19 mouse cellular contexts compared by ENCODE assay signal in genomic region chr14:31574903-31575665, GRCm38 (mm10). TPM values are rescaled to one million over a fixed set of nuclear protein-coding genes. Genes with fewer than 3 reads are reported as not detected.
A peak's percentile ranks its signal among the peaks of the same experiment; 100 is the strongest.
DNase-seq lines count a peak whose midpoint lies in the region; ATAC-seq and TF ChIP-seq lines count a peak whose summit lies in the region.
"Had no signal": no experiment of that assay in that cellular context is flagged by ENCODE, and none has a peak within 500 bp of the region (broad histone marks: within the 10 kb centered on the region; RNA-seq: fewer than 3 reads in every experiment).

No protein-coding gene starts in this region.

- no peaks in the 10 kb centered on the region for H3K27me3 ChIP-seq in heart, postnatal 0 days (ENCODE audit: control insufficient read depth, insufficient read depth, low read length)
- no peaks in the 10 kb centered on the region for H3K27me3 ChIP-seq in intestine, postnatal 0 days (replicated peaks; ENCODE audit: control insufficient read depth, insufficient read depth, low read length)
- H3K27me3 ChIP-seq: hindbrain, embryonic 15.5 days; midbrain, embryonic 12.5 days had no signal

- 79% methylated on average over 18 of the region's 18 CpGs for WGBS in heart, postnatal 0 days
- 88% methylated on average over 18 of the region's 18 CpGs for WGBS in intestine, postnatal 0 days

- intact Hi-C loops in gastrocnemius, adult 2 months (cut with DNase I): no loop called here
- intact Hi-C loops in gastrocnemius, postnatal 36 days (cut with DNase I): no loop called here

- ATAC-seq in heart, postnatal 0 days (ENCODE audit: insufficient read depth, low read depth): no peak
- no peak for ATAC-seq in intestine, postnatal 0 days
- ATAC-seq: forebrain, embryonic 14.5 days had no signal

- H3K4me2 ChIP-seq in heart, postnatal 0 days (ENCODE audit: low read depth, low read length): peak overlapping the region; percentile 60
- no peak overlapping the region for H3K4me2 ChIP-seq in intestine, postnatal 0 days (replicated peaks; ENCODE audit: low read depth)
- H3K4me2 ChIP-seq: hindbrain, embryonic 15.5 days; lung, embryonic 15.5 days; midbrain, embryonic 12.5 days had no signal

- no peak overlapping the region for H3K4me3 ChIP-seq in gastrocnemius, adult 2 months
- peak overlapping the region; percentile 38; the same call in 1 of the 2 replicates for H3K4me3 ChIP-seq in heart, postnatal 0 days (ENCODE audit: low read depth, low read length)
- no peak overlapping the region for H3K4me3 ChIP-seq in intestine, postnatal 0 days (ENCODE audit: low read depth, low read length)
- H3K4me3 ChIP-seq: hindbrain, embryonic 15.5 days; lung, embryonic 15.5 days; midbrain, embryonic 12.5 days had no signal

- no peaks in the 10 kb centered on the region for H3K36me3 ChIP-seq in heart, postnatal 0 days (replicated peaks; ENCODE audit: control insufficient read depth, insufficient read depth, low read length)
- H3K36me3 ChIP-seq in intestine, postnatal 0 days (ENCODE audit: control insufficient read depth, insufficient read depth): no peaks in the 10 kb centered on the region
- H3K36me3 ChIP-seq: hindbrain, embryonic 15.5 days; lung, embryonic 15.5 days; midbrain, embryonic 12.5 days had no signal

- peak overlapping the region; percentile 68; the same call in 1 of the 2 replicates for H3K27ac ChIP-seq in gastrocnemius, adult 2 months
- no peak overlapping the region for H3K27ac ChIP-seq in heart, postnatal 0 days (ENCODE audit: low read depth)
- H3K27ac ChIP-seq in intestine, postnatal 0 days (ENCODE audit: low read depth, low read length): no peak overlapping the region
- H3K27ac ChIP-seq: hindbrain, embryonic 15.5 days; kidney, postnatal 0 days; liver, embryonic 14.5 days; lung, embryonic 15.5 days; midbrain, embryonic 12.5 days had no signal

- H3K9me3 ChIP-seq in heart, postnatal 0 days (replicated peaks; ENCODE audit: control insufficient read depth, low read length): no peaks in the 10 kb centered on the region
- H3K9me3 ChIP-seq in intestine, postnatal 0 days (ENCODE audit: control insufficient read depth): no peaks in the 10 kb centered on the region
- H3K9me3 ChIP-seq: hindbrain, embryonic 15.5 days; lung, embryonic 15.5 days; midbrain, embryonic 12.5 days had no signal

- H3K9ac ChIP-seq in heart, postnatal 0 days (replicated peaks; ENCODE audit: low read depth, low read length): peak overlapping the region; percentile 27; the same call in 1 of the 2 replicates
- no peak overlapping the region for H3K9ac ChIP-seq in intestine, postnatal 0 days (ENCODE audit: low read depth, low read length)
- H3K9ac ChIP-seq: hindbrain, embryonic 15.5 days; liver, embryonic 14.5 days; lung, embryonic 15.5 days; midbrain, embryonic 12.5 days had no signal

- TF ChIP-seq CTCF in gastrocnemius, adult 2 months (IDR thresholded peaks at IDR 0.05): no peak
- no peak for TF ChIP-seq CTCF in heart, postnatal 0 days (IDR thresholded peaks at IDR 0.05; ENCODE audit: low read depth)
- TF ChIP-seq CTCF in intestine, postnatal 0 days (IDR thresholded peaks at IDR 0.05; ENCODE audit: low read depth): no peak

- no peak for TF ChIP-seq EP300 in heart, postnatal 0 days (IDR thresholded peaks at IDR 0.05; ENCODE audit: low read depth)

- H3K4me1 ChIP-seq in heart, postnatal 0 days (ENCODE audit: control insufficient read depth, insufficient read depth): peaks cover 25% of the 10 kb centered on the region
- no peaks in the 10 kb centered on the region for H3K4me1 ChIP-seq in intestine, postnatal 0 days (replicated peaks; ENCODE audit: control insufficient read depth, insufficient read depth, low read length)
- H3K4me1 ChIP-seq: hindbrain, embryonic 15.5 days; midbrain, embryonic 12.5 days had no signal

- no peak for DNase-seq in gastrocnemius, adult 2 months
- no peak for DNase-seq in gastrocnemius, postnatal 36 days
- DNase-seq in heart, postnatal 0 days (ENCODE audit: low spot score): no peak
- no peak for DNase-seq in heart, postnatal 4 days
- peak; percentile 50 to 51 for DNase-seq in thymus, postnatal 10 days (ENCODE audit: low spot score in 2 of 2)
- DNase-seq in frontal cortex, postnatal 25 days (ENCODE audit: low spot score in 2 of 2): no peak
- DNase-seq: cerebellum, adult 2 months; cerebellum, postnatal 36 days; heart, postnatal 14 days; kidney, adult 11 months; lung, postnatal 4 days had no signal

RNA-seq across cellular contexts. Expression of gene Colq, which starts 16.1 kb away (rescaled TPM):
- total RNA-seq in gastrocnemius, adult 2 months (2021): 1 to 10 TPM; 5.8 to 7.5 TPM
- total RNA-seq in gastrocnemius, postnatal 36 days (2021): 1 to 10 TPM; 7.5 to 8.6 TPM
- 13.8 and 16.4 TPM in 2 replicates for total RNA-seq in heart, postnatal 0 days (2014; rRNA removed; ENCODE audit: low replicate concordance)
- polyA plus RNA-seq in heart, postnatal 0 days (2015; fragmentation: Nextera tagmentation; extraction: Ambion mirVana): 7.5 and 7.9 TPM in 2 replicates
- total RNA-seq in heart, postnatal 4 days (2021): 10 to 100 TPM; 10.1 to 12.7 TPM
- 0.66 and 0.68 TPM in 2 replicates for polyA plus RNA-seq in intestine, postnatal 0 days (2015; fragmentation: Nextera tagmentation; extraction: Ambion mirVana)
- total RNA-seq: MEL had no signal

Comparison
In these comparisons a context has a peak if more than half of its experiments do, and no peak if none do; other contexts are left out.
1. DNase-seq: peak in thymus, postnatal 10 days (2 of 2); none in gastrocnemius, adult 2 months (single experiment), gastrocnemius, postnatal 36 days (0 of 2), heart, postnatal 0 days (single experiment), heart, postnatal 4 days (single experiment) and frontal cortex, postnatal 25 days (0 of 2).